Mouse (Mus musculus): ENCODE measurements at regions not wholly inside any gene's neighbourhood (a gene's known extent, or its start where the extent isn't known, plus 50 kb on each side); places are given as distances from the start of the nearest gene placed in this dataset.

GRCm38 (mm10) chr16:30772802-30773201 lies 173.3 kb downstream of the Fam43a start:
- DNase-seq (ENCODE audit: low spot score in 2 of 2): no peak

GRCm38 (mm10) chr16:30774951-30775661 lies 175.6 kb downstream of the Fam43a start:
- no peak for DNase-seq (ENCODE audit: low spot score in 2 of 2)

DNA sequence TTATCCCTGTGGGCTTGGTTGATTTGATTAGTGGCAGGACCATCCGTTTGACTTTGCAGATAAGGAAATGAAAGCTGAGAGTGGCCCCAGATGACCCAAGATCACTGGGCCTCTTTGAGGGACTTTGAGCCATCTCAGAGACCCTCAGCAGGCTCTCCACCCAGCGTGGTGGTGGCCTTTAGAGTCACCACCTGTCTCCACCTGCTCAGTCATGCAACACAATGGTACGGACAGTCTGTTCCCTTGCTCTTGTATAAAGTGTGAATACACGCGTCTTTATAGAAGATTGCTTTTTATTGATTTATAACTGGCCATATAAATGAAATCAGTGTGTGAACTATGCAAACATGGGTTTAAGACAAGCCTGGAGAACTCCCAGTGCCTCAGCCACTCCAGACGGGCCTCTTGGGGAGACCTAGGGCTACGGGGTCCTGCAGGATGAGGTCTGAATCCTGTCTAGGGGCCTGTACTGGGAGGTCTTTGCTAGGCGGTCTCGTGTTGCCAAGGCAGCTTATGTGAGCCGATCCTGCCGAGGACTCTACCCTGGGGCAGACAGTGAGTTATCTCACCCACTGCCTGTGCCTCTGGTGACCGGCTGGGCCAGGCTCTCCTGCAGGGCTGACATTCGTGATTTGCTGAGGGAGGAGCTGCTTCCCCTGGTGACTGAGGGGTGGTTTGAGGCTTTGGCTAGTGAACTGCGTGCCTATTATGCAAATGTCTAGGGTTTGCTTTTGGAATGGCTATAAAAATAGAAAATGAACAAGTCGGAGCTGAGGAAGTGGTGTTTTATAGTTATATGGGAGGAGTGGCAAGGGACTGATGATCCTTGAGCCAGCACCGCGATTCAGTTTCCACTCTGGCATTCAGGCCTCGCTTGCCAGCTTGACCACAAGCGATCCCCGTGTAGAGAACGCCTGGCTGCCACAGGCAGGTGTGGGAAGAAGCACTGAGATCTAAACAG lies 176.5 kb downstream of the Fam43a start:
- no peak for DNase-seq (ENCODE audit: low spot score in 2 of 2)

- DNase-seq (ENCODE audit: low spot score in 2 of 2): no peak
These were observed 177.9 kb downstream of the Fam43a start for GRCm38 (mm10) chr16:30777416-30777815.

DNA sequence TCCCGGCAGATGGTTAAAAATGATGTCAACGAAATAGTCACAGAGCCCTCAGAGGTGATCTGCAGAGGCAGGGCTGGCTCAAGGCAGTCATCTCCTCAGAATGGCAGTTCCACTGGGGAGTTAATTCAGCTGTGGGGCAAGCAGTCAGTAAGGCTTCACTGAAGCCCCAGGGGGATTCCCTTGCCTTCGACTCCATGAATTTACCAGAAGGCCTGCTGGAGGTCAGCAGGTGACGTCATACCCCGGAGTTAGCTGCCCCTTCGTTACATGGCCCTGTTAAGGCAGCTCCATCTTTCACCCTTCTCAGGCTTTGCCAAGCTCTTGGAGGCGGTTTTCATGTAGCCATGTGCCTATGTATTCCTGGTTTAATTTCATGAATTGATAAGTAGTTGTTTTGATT lies 178.6 kb downstream of the Fam43a start:
- no peak for DNase-seq (ENCODE audit: low spot score in 2 of 2)

DNA sequence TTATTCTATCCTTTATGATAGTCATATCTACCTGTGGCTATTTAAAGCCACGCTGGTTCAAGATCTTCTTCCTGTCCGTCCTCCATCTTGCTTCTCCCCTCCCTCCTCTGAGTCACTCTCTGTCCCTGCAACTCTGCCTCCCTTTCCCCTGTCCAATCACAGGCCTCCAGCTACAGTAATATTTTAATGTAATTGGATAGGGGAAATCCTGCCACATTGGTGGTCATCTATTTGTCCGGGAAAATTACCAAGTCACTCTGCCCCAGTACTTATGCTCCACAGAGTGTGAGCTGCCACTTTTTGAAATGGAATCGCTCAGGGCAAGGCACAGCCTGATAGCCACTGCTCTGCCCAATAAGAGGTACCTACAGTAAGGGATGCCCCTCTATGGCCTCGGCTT lies 179.4 kb downstream of the Fam43a start:
- DNase-seq (ENCODE audit: low spot score in 2 of 2): no peak

- DNase-seq (ENCODE audit: low spot score in 2 of 2): no peak
These were observed 184.7 kb downstream of the Fam43a start for GRCm38 (mm10) chr16:30784261-30784660.

DNA sequence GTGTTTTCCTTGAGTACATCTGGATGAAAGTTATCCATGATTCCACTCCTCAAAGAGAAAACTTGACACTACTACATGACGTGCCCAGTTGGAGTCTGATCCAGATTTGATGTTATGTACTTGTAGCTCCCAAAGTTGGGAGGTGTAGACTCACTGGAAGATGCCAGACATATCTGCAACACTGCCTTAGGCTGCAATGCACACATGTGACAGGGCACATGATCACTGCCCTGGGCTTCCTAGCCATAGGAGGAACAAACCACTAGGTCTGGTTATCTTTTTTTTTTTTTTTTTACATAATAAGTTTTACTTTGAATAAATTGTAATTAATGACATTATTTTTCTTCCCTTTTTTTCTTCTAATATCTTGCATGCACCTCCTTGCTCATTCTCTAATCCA lies 185.4 kb downstream of the Fam43a start:
- DNase-seq (ENCODE audit: low spot score in 2 of 2): no peak

- no peak for DNase-seq (ENCODE audit: low spot score in 2 of 2)
These were observed 186.5 kb downstream of the Fam43a start for GRCm38 (mm10) chr16:30786060-30786459.

DNA sequence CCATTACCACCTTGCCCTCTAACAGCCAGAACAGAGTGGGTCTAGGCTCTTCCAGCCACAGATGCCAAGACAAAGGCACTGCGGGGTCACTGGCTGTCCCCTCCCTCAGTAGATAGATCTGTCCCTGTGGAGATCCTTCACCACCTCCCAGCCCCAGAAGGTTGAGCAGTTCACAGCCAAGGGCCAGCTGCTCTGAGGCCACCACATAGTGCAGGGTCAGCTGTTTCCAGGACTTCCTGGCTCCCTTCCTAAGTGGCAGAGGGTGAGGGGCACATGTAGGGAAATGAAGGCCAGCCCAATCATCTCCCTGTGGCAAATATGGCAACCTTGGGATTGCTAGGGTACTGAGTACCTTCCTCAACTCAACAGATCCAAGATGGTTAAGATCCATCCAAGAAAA lies 187.8 kb downstream of the Fam43a start:
- no peak for DNase-seq (ENCODE audit: low spot score in 2 of 2)

- DNase-seq (ENCODE audit: low spot score in 2 of 2): no peak
These were observed 188.8 kb downstream of the Fam43a start for GRCm38 (mm10) chr16:30788321-30788781.

DNA sequence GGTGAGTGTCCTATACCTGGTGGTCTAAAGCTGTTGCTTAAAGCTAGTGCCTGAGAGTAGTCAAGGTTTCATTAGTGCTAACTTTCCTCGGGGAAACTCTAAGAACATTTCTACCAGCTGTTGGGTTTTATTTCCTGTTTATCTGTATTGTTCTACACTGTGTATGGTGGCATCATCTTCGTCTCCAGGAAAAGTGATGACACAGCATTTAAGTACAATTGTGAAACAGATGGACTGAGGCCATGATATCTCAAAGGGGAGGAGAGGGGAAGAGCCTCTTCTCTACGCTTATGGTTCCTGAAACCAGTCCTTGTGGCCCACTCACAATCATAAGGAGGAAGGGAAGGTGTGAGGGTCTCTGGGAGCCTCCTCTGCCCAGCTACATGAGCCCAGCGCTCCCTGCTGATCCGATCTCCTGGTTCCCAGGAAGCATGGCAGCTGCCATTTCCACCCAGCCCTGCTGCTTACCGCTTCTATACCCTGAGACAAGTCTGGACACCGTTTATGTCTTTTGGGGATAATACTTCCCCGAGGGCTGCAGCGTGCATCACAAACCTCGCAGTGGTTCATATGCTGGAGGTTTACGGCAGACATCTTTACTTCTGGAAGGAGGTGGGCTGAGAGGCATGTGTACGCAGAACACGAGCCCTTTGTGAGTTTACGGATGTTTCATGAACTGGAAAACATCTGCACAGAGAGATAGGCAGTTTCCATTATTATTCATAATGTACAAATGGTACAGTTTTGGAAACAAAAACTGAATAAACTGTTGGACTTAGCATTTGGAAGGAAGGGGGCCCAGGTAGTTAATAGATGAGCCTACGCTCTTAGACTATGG lies 189.6 kb downstream of the Fam43a start:
- no peak for DNase-seq (ENCODE audit: low spot score in 2 of 2)

GRCm38 (mm10) chr16:30790036-30790435 lies 190.5 kb downstream of the Fam43a start:
- no peak for DNase-seq (ENCODE audit: low spot score in 2 of 2)

- no peak for DNase-seq (ENCODE audit: low spot score in 2 of 2)
These were observed 191.1 kb downstream of the Fam43a start for GRCm38 (mm10) chr16:30790551-30791001.

DNA sequence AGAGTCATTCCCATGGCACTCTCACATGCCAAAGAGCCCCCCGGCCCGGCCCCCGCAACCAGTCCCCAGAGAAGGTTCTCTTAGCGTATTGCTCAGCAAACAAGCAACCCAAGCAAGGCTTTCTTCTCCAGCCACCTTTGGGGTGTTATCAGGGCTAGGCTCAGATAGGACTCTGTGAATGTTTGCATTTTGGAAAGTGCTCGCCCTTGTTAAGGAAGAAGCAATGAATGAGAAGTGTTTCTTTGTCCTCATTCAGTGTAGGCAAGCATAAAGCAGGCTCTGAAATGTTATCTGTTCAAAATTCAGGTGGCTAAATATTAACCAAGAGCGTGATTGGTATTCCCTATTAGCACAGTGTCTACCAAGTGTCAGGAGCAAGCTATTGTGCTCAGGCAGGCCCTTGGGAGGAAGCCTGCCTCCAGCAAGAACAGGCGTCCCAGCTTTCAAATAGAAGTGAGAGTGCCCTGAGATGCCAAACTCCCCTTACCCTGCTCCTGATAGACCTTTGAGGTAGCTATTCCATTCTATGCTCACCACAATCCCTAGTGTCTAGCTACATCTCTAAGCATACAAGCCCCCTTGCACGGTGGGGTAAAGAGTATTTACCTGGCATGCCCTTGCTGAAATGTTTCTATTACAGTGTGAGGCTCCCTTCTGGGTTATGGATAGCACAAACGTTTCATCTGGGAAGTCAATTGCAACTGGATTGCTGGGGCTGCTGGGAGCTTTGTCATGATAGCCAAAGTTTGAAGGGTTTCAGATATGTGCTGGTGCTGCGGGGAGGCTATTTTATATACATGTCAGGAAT lies 191.7 kb downstream of the Fam43a start:
- DNase-seq (ENCODE audit: low spot score in 2 of 2): no peak

GRCm38 (mm10) chr16:30792738-30793377 lies 193.3 kb downstream of the Fam43a start:
- DNase-seq (ENCODE audit: low spot score in 2 of 2): no peak

DNA sequence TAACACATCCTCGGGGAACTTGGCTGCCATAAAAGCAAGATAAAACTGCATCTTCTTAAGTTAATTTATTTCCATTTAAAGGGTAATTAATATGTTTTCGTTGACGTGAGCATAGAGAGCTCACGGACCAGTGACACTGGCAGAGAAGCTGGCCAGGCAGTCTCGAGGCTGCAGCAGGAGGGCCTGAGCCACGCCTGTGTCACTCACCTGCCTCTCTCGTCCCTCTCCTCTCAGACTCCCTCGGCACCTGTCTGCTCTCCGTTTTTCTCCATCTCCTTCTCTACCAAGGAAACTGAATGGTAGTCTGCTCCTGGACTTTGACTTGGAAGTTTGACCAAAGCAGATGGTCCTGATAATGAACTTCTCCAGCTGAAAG lies 193.8 kb downstream of the Fam43a start:
- DNase-seq (ENCODE audit: low spot score in 2 of 2): no peak

- no peak for DNase-seq (ENCODE audit: low spot score in 2 of 2)
These were observed 194.3 kb downstream of the Fam43a start for GRCm38 (mm10) chr16:30793856-30794255.

GRCm38 (mm10) chr16:30795501-30795904 lies 196.0 kb downstream of the Fam43a start:
- DNase-seq (ENCODE audit: low spot score in 2 of 2): no peak

- no peak for DNase-seq (ENCODE audit: low spot score in 2 of 2)
These were observed 196.6 kb downstream of the Fam43a start for GRCm38 (mm10) chr16:30796103-30796502.

Measured in left cerebral cortex, adult 8-10 months (tissue).